Mouse (Mus musculus) heart, postnatal 0 days (tissue): Measurements from ENCODE around the gene Trim75. TPM values are rescaled to one million over a fixed set of nuclear protein-coding genes. Genes with fewer than 3 reads are reported as not detected.
A peak's percentile ranks its signal among the peaks of the same experiment; 100 is the strongest.
"Not testable (repeated sequence)": the region's sequence is repeated elsewhere in the genome, so short reads cannot be mapped to it uniquely, and the experiment has no call there.

ENCODE experiments used
- ATAC-seq: fragments of 200-750 bp; cut with Nextera tagmentation; 2 replicates; pipeline ENCODE4 v1.8.0; 2017; ENCODE audit warnings: low read depth, moderate number of reproducible peaks, moderate library complexity; ENCODE audit not compliant: insufficient read depth
- DNase-seq: peaks from one replicate; pipeline ENCODE4 v3.0.0-alpha.2; 2016; ENCODE audit warnings: low spot score
- H3K27ac ChIP-seq: fragments of 300-500 bp; sonication (generic); 2 replicates; pipeline ENCODE4 v1.5.1; 2014; ENCODE audit warnings: low read depth, mild to moderate bottlenecking
- H3K27me3 ChIP-seq: fragments of 300-500 bp; sonication (generic); 2 replicates; pipeline ENCODE4 v1.6.1; 2014; ENCODE audit warnings: low read length, mixed read lengths; ENCODE audit not compliant: control insufficient read depth, insufficient read depth
- H3K36me3 ChIP-seq: fragments of 300-500 bp; sonication (generic); replicated peaks from 2 replicates; pipeline ENCODE4 v1.6.1; 2014; ENCODE audit warnings: low read length, mixed read lengths; ENCODE audit not compliant: control insufficient read depth, insufficient read depth
- H3K4me1 ChIP-seq: fragments of 300-500 bp; sonication (generic); 2 replicates; pipeline ENCODE4 v1.6.1; 2014; ENCODE audit warnings: antibody characterized with exemption; ENCODE audit not compliant: control insufficient read depth, insufficient read depth
- H3K4me2 ChIP-seq: fragments of 300-500 bp; sonication (generic); 2 replicates; pipeline ENCODE4 v1.6.1; 2014; ENCODE audit warnings: low read depth, mild to moderate bottlenecking, low read length, moderate library complexity
- H3K4me3 ChIP-seq: fragments of 300-500 bp; sonication (generic); 2 replicates; pipeline ENCODE4 v1.5.1; 2014; ENCODE audit warnings: low read depth, low read length
- H3K9ac ChIP-seq: fragments of 300-500 bp; sonication (generic); replicated peaks from 2 replicates; pipeline ENCODE4 v1.6.1; 2014; ENCODE audit warnings: low read depth, low read length, mixed read lengths
- H3K9me3 ChIP-seq: fragments of 300-500 bp; sonication (generic); replicated peaks from 2 replicates; pipeline ENCODE4 v1.6.1; 2016; ENCODE audit warnings: low read length; ENCODE audit not compliant: control insufficient read depth
- CTCF ChIP-seq: IDR thresholded peaks from 2 replicates; pipeline ENCODE4 v1.5.1; 2016; ENCODE audit warnings: antibody characterized with exemption, control low read depth, low read depth
- EP300 ChIP-seq: IDR thresholded peaks from 2 replicates; pipeline ENCODE4 v1.6.1; 2016; ENCODE audit warnings: antibody characterized with exemption, low read depth
- WGBS: fragments of 180-500 bp; shearing (Covaris S2); extraction: QIAGEN DNeasy Blood & Tissue Kit; methylation state at CpG from one replicate; pipeline ENCODE4 v1.1.7; 2014; 5-methylcytosine and 5-hydroxymethylcytosine counted together
- polyA plus RNA-seq: library from polyadenylated mRNA; unstranded; fragments of >200 nt; fragmentation: Nextera tagmentation; extraction: Ambion mirVana; gene quantifications from 2 replicates; pipeline ENCODE4 v1.2.1, GENCODE M21; 2015
- total RNA-seq: library from RNA; depleted of rRNA; stranded (reverse); fragments of >200 nt; gene quantifications from 2 replicates; pipeline ENCODE4 v1.2.3, GENCODE M21; 2014; ENCODE audit warnings: low replicate concordance

The Trim75 gene
- total and polyA plus RNA-seq, 2 experiments from 2014 or later, result not detected

GRCm38 (mm10) chr8:65030735-65031485 lies 43.3 kb upstream of the Trim75 start:
- no peak overlapping the region for H3K27ac ChIP-seq
- TF ChIP-seq EP300 (no peak), CTCF (no peak)
- 0 out of 2 replicates have a peak, but pooled peaks cover 6% of the 10 kb centered on the region for H3K4me1 ChIP-seq
- WGBS, result 68% methylated on average over 4 of the region's 4 CpGs
- H3K9me3 ChIP-seq, result no peaks in the 10 kb centered on the region
- H3K9ac ChIP-seq, result no peak overlapping the region
- H3K27me3 ChIP-seq, result no peaks in the 10 kb centered on the region
- no peak overlapping the region for H3K4me2 ChIP-seq
- H3K4me3 ChIP-seq, result no peak overlapping the region
- H3K36me3 ChIP-seq, result no peaks in the 10 kb centered on the region
- ATAC-seq, result no peak
- DNase-seq, result no peak

- ATAC-seq (no peak), DNase-seq (no peak)
- H3K36me3 ChIP-seq, result no peaks in the 10 kb centered on the region
- no peaks in the 10 kb centered on the region for H3K4me1 ChIP-seq
- no peak overlapping the region for H3K4me2 ChIP-seq
- H3K27me3 ChIP-seq, result no peaks in the 10 kb centered on the region
- TF ChIP-seq EP300, result no peak
- TF ChIP-seq CTCF, result no peak
- no peaks in the 10 kb centered on the region for H3K9me3 ChIP-seq
- no peak overlapping the region for H3K4me3 ChIP-seq
- H3K27ac ChIP-seq, result no peak overlapping the region
- H3K9ac ChIP-seq, result no peak overlapping the region
- 80% methylated on average over 4 of the region's 4 CpGs for WGBS
Measured at GRCm38 (mm10) chr8:65029776-65030175, 42.1 kb upstream of the Trim75 start.

DNA sequence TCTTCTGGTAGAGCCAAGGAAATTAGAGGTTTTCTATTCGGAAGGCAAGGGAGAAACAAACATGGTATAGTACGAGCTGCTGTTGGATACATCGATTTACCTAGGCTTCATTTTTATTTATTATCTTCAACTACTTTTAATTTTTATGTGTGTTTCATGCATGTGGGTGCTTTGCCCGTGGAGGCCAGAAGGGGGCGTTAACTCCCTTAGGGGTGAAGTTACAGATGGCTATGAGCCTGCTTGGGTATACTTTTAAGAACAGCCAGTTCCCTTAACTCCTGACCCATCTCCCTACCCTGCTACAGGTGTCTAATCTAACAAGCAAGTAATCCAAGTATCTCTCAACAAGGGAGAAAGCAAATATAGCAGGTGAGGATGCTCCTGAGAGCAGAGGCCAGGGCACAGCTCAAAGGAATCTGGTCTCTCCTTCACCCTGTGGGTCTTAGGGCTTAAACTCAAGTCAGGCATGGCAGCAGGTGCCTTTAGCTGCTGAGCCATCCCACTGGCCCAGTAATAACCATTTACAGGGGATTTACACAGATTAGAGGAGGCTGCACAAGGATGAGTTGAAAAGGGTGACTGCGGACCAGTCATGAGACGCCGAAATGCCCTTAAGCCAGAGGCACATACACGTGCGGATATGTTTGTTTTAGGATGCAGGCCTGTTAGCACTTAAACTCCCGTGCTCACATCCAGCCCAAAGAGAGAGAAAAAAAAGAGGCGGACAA lies 41.5 kb upstream of the Trim75 start:
- Histone ChIP-seq H3K4me2 (no peak overlapping the region), H3K9me3 (no peaks in the 10 kb centered on the region), H3K27me3 (no peaks in the 10 kb centered on the region), H3K27ac (no peak overlapping the region), H3K4me3 (no peak overlapping the region), H3K36me3 (no peaks in the 10 kb centered on the region), H3K4me1 (no peaks in the 10 kb centered on the region), H3K9ac (no peak overlapping the region)
- WGBS, result 79% methylated on average over 12 of the region's 12 CpGs
- no peak for DNase-seq
- ATAC-seq, result no peak
- TF ChIP-seq EP300, result no peak

- Histone ChIP-seq H3K4me1 (no peaks in the 10 kb centered on the region), H3K36me3 (no peaks in the 10 kb centered on the region), H3K27ac (no peak overlapping the region), H3K4me3 (no peak overlapping the region), H3K9me3 (no peaks in the 10 kb centered on the region), H3K27me3 (no peaks in the 10 kb centered on the region), H3K9ac (no peak overlapping the region), H3K4me2 (no peak overlapping the region)
- DNase-seq (no peak), ATAC-seq (no peak)
- TF ChIP-seq CTCF, result peak; percentile 70
- no peak for TF ChIP-seq EP300
- WGBS, result 47% methylated on average over 8 of the region's 8 CpGs
Measured at GRCm38 (mm10) chr8:65022485-65022884, 34.9 kb upstream of the Trim75 start.

DNA sequence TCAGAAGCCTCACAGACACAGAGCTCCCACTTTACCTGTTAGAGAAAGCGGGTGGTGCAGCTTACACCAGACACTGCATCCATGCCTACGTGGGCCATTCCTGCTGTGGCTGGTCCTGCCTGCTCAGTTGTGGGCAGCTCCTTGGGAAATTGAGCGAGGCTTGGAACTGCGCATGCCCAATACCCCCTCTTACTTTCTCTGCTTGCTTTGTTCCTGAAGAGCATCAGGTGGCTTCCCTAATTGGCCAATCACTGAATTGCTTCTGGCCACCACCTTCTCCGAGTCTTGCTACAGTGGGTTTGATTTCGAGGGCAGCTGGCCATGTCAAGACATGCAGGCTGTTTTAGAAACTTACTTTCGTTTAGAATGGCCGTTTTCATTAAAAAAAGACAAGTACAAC lies 30.8 kb upstream of the Trim75 start, which contains the start of the genes Trim61 and Trim60:
TSS of gene Trim61 (minus strand) at position 101 of the 400 bp plus-strand sequence.
TSS of gene Trim60 (minus strand) at position 162 of the 400 bp plus-strand sequence.
- Histone ChIP-seq H3K4me3 (no peak within 1 kb of the TSS), H3K4me1 (no peaks in the 10 kb centered on the region), H3K36me3 (no peaks in the 10 kb centered on the region), H3K27ac (no peak within 1 kb of the TSS), H3K9me3 (peaks cover 4% of the 10 kb centered on the region; the same call in 1 of the 2 replicates), H3K4me2 (no peak within 1 kb of the TSS), H3K9ac (no peak within 1 kb of the TSS), H3K27me3 (no peaks in the 10 kb centered on the region)
- no peak for DNase-seq
- no peak for ATAC-seq
- TF ChIP-seq EP300 (no peak), CTCF (no peak)
- WGBS, result 79% methylated on average over 8 of the region's 8 CpGs

DNA sequence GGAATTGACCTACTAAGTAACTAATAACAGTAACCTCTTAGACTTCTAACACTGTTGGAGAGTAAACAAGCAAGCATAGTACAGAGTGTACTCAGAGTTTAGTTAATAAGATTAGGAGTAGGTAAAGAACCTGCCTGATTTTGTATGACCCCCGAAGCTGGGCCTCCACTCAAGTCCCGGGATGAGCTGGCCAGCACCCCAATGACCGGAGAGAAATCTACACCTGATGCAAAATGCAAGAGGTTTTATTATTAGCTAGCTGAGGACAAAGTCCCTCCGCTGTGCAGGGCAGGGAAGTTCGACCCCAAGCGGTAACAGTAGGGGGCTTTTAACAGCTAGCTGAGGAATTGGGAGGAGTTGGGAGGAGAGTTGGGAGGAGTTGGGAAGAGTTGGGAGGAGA lies 20.0 kb upstream of the Trim75 start:
- H3K27me3 ChIP-seq, DNase-seq, H3K4me3 ChIP-seq, H3K36me3 ChIP-seq, ATAC-seq, H3K27ac ChIP-seq, H3K9ac ChIP-seq, H3K9me3 ChIP-seq, H3K4me1 ChIP-seq, H3K4me2 ChIP-seq: not testable (repeated sequence)
- 74% methylated on average over 6 of the region's 6 CpGs for WGBS
